Mouse (Mus musculus) liver, adult 2 months (tissue): Measurements from ENCODE around the gene Abi1.
"Not testable (repeated sequence)": the region's sequence is repeated elsewhere in the genome, so short reads cannot be mapped to it uniquely, and the experiment has no call there.

ENCODE experiments used
- CTCF ChIP-seq: fragments of 200-500 bp; IDR thresholded peaks from 2 replicates; pipeline ENCODE4 v1.5.1; 2011; ENCODE audit warnings: low read depth, low read length, control low read depth
- POLR2A ChIP-seq: fragments of 200-500 bp; IDR thresholded peaks from 2 replicates; pipeline ENCODE4 v1.6.1; 2011; ENCODE audit warnings: low read length, control low read depth; ENCODE audit not compliant: insufficient read depth; ENCODE audit errors: extremely low read depth

GRCm38 (mm10) chr2:23040690-23041089, 649 bp upstream of the Abi1 start:
- TF ChIP-seq CTCF, POLR2A: not testable (repeated sequence)
